Mouse (Mus musculus) embryonic fibroblast, embryonic 13.5 days (primary cell): ENCODE data around the gene Acot13.

Experiments
- CTCF ChIP-seq: IDR thresholded peaks from 2 replicates; pipeline ENCODE4 v1.5.1; 2011; ENCODE audit warnings: mild to moderate bottlenecking, control low read depth, low read length, moderate library complexity, borderline replicate concordance; ENCODE audit not compliant: insufficient read depth
- POLR2A ChIP-seq: IDR thresholded peaks from 2 replicates; pipeline ENCODE4 v1.6.1; 2011; ENCODE audit warnings: low read depth, mild to moderate bottlenecking, control low read depth, low read length, moderate library complexity

DNA sequence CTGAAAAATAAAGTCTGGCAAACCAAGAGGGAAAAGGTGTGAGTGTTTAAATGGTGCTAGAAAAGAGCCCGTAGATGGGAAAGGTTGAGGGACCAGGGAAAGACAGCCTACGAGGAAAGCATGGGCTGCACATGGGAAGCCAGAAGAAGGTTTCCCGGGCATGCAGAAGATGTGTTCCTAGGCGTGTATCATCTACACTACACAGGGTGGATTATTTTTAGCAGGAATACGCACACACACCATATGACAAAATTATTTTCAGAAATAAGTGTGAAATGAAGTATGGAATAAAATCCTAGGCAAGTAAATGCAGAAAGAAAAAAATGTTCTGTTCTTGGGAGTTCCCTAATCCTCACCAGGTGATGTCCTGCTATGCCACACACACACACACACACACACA is 43.9 kb downstream of the Acot13 start:
- no peak for TF ChIP-seq CTCF
- TF ChIP-seq POLR2A: no peak
